Mouse (Mus musculus) kidney, embryonic 14.5 days (tissue): ENCODE results near the gene Magoh. TPM values are rescaled to one million over a fixed set of nuclear protein-coding genes. Genes with fewer than 3 reads are reported as not detected.

Experiments used
- ATAC-seq: fragments of 200-750 bp; cut with Nextera tagmentation; 2 replicates; pipeline ENCODE4 v1.8.0; 2017; ENCODE audit warnings: moderate number of reproducible peaks, mild to moderate bottlenecking, moderate TSS enrichment, moderate library complexity; ENCODE audit not compliant: low FRiP score, low TSS enrichment
- H3K27ac ChIP-seq: fragments of 300-500 bp; sonication (generic); 2 replicates; pipeline ENCODE4 v1.5.1; 2014; ENCODE audit warnings: low read depth, mild to moderate bottlenecking, low read length, moderate library complexity, mixed read lengths
- H3K27me3 ChIP-seq: fragments of 300-500 bp; sonication (generic); 2 replicates; pipeline ENCODE4 v1.6.1; 2014; ENCODE audit warnings: mild to moderate bottlenecking, low read length; ENCODE audit not compliant: control insufficient read depth, insufficient read depth
- H3K36me3 ChIP-seq: fragments of 300-500 bp; sonication (generic); 2 replicates; pipeline ENCODE4 v1.6.1; 2014; ENCODE audit warnings: low read length, mixed read lengths; ENCODE audit not compliant: control insufficient read depth, insufficient read depth
- H3K4me1 ChIP-seq: fragments of 300-500 bp; sonication (generic); 2 replicates; pipeline ENCODE4 v1.6.1; 2014; ENCODE audit warnings: low read length, mixed read lengths; ENCODE audit not compliant: control insufficient read depth, insufficient read depth
- H3K4me2 ChIP-seq: fragments of 300-500 bp; sonication (generic); replicated peaks from 2 replicates; pipeline ENCODE4 v1.6.1; 2014; ENCODE audit warnings: low read depth, mild to moderate bottlenecking, low read length
- H3K4me3 ChIP-seq: fragments of 300-500 bp; sonication (generic); 2 replicates; pipeline ENCODE4 v1.5.1; 2014; ENCODE audit warnings: mild to moderate bottlenecking, low read length
- H3K9ac ChIP-seq: fragments of 300-500 bp; sonication (generic); 2 replicates; pipeline ENCODE4 v1.6.1; 2014; ENCODE audit warnings: low read depth, mild to moderate bottlenecking, low read length, moderate library complexity
- H3K9me3 ChIP-seq: fragments of 300-500 bp; sonication (generic); 2 replicates; pipeline ENCODE4 v1.6.1; 2016; ENCODE audit warnings: low read length; ENCODE audit not compliant: control insufficient read depth
- WGBS: fragments of 180-500 bp; shearing (Covaris S2); extraction: QIAGEN DNeasy Blood & Tissue Kit; methylation state at CpG from one replicate; pipeline ENCODE4 v1.1.7; 2014; 5-methylcytosine and 5-hydroxymethylcytosine counted together
- polyA plus RNA-seq: library from polyadenylated mRNA; unstranded; fragments of >200 nt; fragmentation: Nextera tagmentation; extraction: Ambion mirVana; gene quantifications from 2 replicates; pipeline ENCODE4 v1.2.1, GENCODE M21; 2014

Gene Magoh
- polyA plus RNA-seq, 1 experiment from 2014 or later: 229 TPM

GRCm38 (mm10) chr4:107858995-107859394 lies 20.6 kb upstream of the Magoh start:
- H3K27me3 ChIP-seq: no peaks in the 10 kb centered on the region
- no peak overlapping the region for H3K4me3 ChIP-seq
- no peak overlapping the region for H3K9ac ChIP-seq
- H3K27ac ChIP-seq: no peak overlapping the region
- H3K9me3 ChIP-seq: no peaks in the 10 kb centered on the region
- ATAC-seq: no peak
- 90% methylated on average over 7 of the region's 7 CpGs for WGBS
- H3K36me3 ChIP-seq: peaks cover 2% of the 10 kb centered on the region; the same call in 1 of the 2 replicates
- no peaks in the 10 kb centered on the region for H3K4me1 ChIP-seq
- no peak overlapping the region for H3K4me2 ChIP-seq

GRCm38 (mm10) chr4:107864866-107865265 lies 14.7 kb upstream of the Magoh start:
- H3K27me3 ChIP-seq: no peaks in the 10 kb centered on the region
- ATAC-seq: no peak
- no peak overlapping the region for H3K4me2 ChIP-seq
- no peaks in the 10 kb centered on the region; the same call in 1 of the 2 replicates for H3K36me3 ChIP-seq
- no peak overlapping the region for H3K9ac ChIP-seq
- no peaks in the 10 kb centered on the region for H3K9me3 ChIP-seq
- 89% methylated on average over 4 of the region's 4 CpGs for WGBS
- H3K4me3 ChIP-seq: no peak overlapping the region
- H3K27ac ChIP-seq: no peak overlapping the region
- H3K4me1 ChIP-seq: no peaks in the 10 kb centered on the region

- Histone ChIP-seq H3K27me3 (no peaks in the 10 kb centered on the region), H3K4me3 (no peak overlapping the region), H3K9me3 (no peaks in the 10 kb centered on the region), H3K27ac (no peak overlapping the region), H3K4me2 (no peak overlapping the region), H3K9ac (no peak overlapping the region), H3K36me3 (peaks cover 58% of the 10 kb centered on the region), H3K4me1 (peaks cover 5% of the 10 kb centered on the region; the same call in 1 of the 2 replicates)
- no peak for ATAC-seq
- 94% methylated on average over 1 of the region's 1 CpGs for WGBS
Measured at GRCm38 (mm10) chr4:107881631-107882030, 2.1 kb downstream of the Magoh start.

GRCm38 (mm10) chr4:107886371-107886770 lies 6.8 kb downstream of the Magoh start:
- peaks cover 62% of the 10 kb centered on the region for H3K36me3 ChIP-seq
- no peaks in the 10 kb centered on the region for H3K9me3 ChIP-seq

GRCm38 (mm10) chr4:107889385-107889730 lies 9.8 kb downstream of the Magoh start:
- H3K27me3 ChIP-seq: no peaks in the 10 kb centered on the region
- H3K36me3 ChIP-seq: peaks cover 57% of the 10 kb centered on the region
- 0% methylated on average over 12 of the region's 12 CpGs for WGBS
- peak overlapping the region; percentile 88 for H3K4me2 ChIP-seq
- peak; percentile 38; the same call in 1 of the 2 replicates for ATAC-seq
- H3K4me3 ChIP-seq: peak overlapping the region; percentile 53
- peaks cover 7% of the 10 kb centered on the region; the same call in 1 of the 2 replicates for H3K4me1 ChIP-seq
- H3K9ac ChIP-seq: peak overlapping the region; percentile 69
- peak overlapping the region; percentile 83; the same call in 1 of the 2 replicates for H3K27ac ChIP-seq
- no peaks in the 10 kb centered on the region for H3K9me3 ChIP-seq

More at GRCm38 (mm10) chr4:107886371-107886770, 6.8 kb downstream of the Magoh start:
- Histone ChIP-seq H3K27me3 (no peaks in the 10 kb centered on the region), H3K27ac (no peak overlapping the region), H3K4me1 (peaks cover 7% of the 10 kb centered on the region; the same call in 1 of the 2 replicates), H3K9ac (no peak overlapping the region), H3K4me2 (no peak overlapping the region), H3K4me3 (no peak overlapping the region)
- WGBS: 88% methylated on average over 7 of the region's 7 CpGs
- ATAC-seq: no peak

GRCm38 (mm10) chr4:107889731-107890432 lies 10.3 kb downstream of the Magoh start, which contains the start of gene 0610037L13Rik:
Gene 0610037L13Rik, plus strand, starts transcription at chr4:107889813.
- peak within 1 kb of the TSS; percentile 53 for H3K4me3 ChIP-seq
- under 1% methylated on average over 48 of the region's 48 CpGs for WGBS
- peaks cover 55% of the 10 kb centered on the region for H3K36me3 ChIP-seq
- H3K27me3 ChIP-seq: no peaks in the 10 kb centered on the region
- ATAC-seq: peak; percentile 95
- peak within 1 kb of the TSS; percentile 88 for H3K4me2 ChIP-seq
- H3K27ac ChIP-seq: peak within 1 kb of the TSS; percentile 83
- no peaks in the 10 kb centered on the region for H3K9me3 ChIP-seq
- H3K9ac ChIP-seq: peak within 1 kb of the TSS; percentile 69
- peaks cover 7% of the 10 kb centered on the region; the same call in 1 of the 2 replicates for H3K4me1 ChIP-seq

- no peak overlapping the region for H3K9ac ChIP-seq
- WGBS: 81% methylated on average over 2 of the region's 2 CpGs
- no peak overlapping the region for H3K27ac ChIP-seq
- H3K9me3 ChIP-seq: no peaks in the 10 kb centered on the region
- H3K4me2 ChIP-seq: no peak overlapping the region
- H3K36me3 ChIP-seq: peaks cover 56% of the 10 kb centered on the region
- H3K27me3 ChIP-seq: no peaks in the 10 kb centered on the region
- H3K4me3 ChIP-seq: no peak overlapping the region
- peaks cover 7% of the 10 kb centered on the region; the same call in 1 of the 2 replicates for H3K4me1 ChIP-seq
- ATAC-seq: no peak
Measured at GRCm38 (mm10) chr4:107892663-107893062, 13.1 kb downstream of the Magoh start.

- ATAC-seq: no peak
- 83% methylated on average over 5 of the region's 5 CpGs for WGBS
- Histone ChIP-seq H3K4me3 (no peak overlapping the region), H3K4me1 (no peaks in the 10 kb centered on the region), H3K27ac (no peak overlapping the region), H3K36me3 (peaks cover 53% of the 10 kb centered on the region), H3K9ac (no peak overlapping the region), H3K9me3 (no peaks in the 10 kb centered on the region), H3K4me2 (no peak overlapping the region), H3K27me3 (no peaks in the 10 kb centered on the region)
Measured at GRCm38 (mm10) chr4:107899211-107899927, 19.8 kb downstream of the Magoh start.

GRCm38 (mm10) chr4:107900206-107900605 lies 20.7 kb downstream of the Magoh start:
- no peak overlapping the region for H3K4me2 ChIP-seq
- ATAC-seq: no peak
- no peak overlapping the region for H3K4me3 ChIP-seq
- no peaks in the 10 kb centered on the region for H3K9me3 ChIP-seq
- no peaks in the 10 kb centered on the region for H3K4me1 ChIP-seq
- peaks cover 49% of the 10 kb centered on the region for H3K36me3 ChIP-seq
- no peaks in the 10 kb centered on the region for H3K27me3 ChIP-seq
- H3K27ac ChIP-seq: no peak overlapping the region
- H3K9ac ChIP-seq: no peak overlapping the region
- WGBS: 90% methylated on average over 3 of the region's 3 CpGs
